8 mouse cellular contexts compared by ENCODE assay signal in genomic region chr4:59000614-59001013, GRCm38 (mm10). TPM values are rescaled to one million over a fixed set of nuclear protein-coding genes. Genes with fewer than 3 reads are reported as not detected.
DNase-seq lines count a peak whose midpoint lies in the region; ATAC-seq and TF ChIP-seq lines count a peak whose summit lies in the region.

No protein-coding gene starts in this region.

- H3K4me3 ChIP-seq in left cerebral cortex, adult 2 months = no peak overlapping the region

- no peak for DNase-seq in left cerebral cortex, adult 2 months (ENCODE audit: extremely low spot score in 1 of 2, low spot score in 2 of 2)
- no peak for DNase-seq in left cerebral cortex, adult 8-10 months (ENCODE audit: low spot score in 2 of 2)
- peak; percentile 81 for DNase-seq in MEL-GATA-1-ER (ENCODE audit: extremely low read depth, low read depth)
- peak; percentile 59 for DNase-seq in embryo, embryonic 10 days (ENCODE audit: low spot score)
- no peak for DNase-seq in layer of hippocampus, adult 9-10 months (ENCODE audit: low spot score)
- DNase-seq in left cerebral cortex, postnatal 14 days (ENCODE audit: low spot score in 2 of 2) = no peak
- no peak for DNase-seq in testis, postnatal 14 days (ENCODE audit: low spot score)

- no peak overlapping the region for H3K27ac ChIP-seq in left cerebral cortex, adult 2 months

- ATAC-seq in megakaryocyte-erythroid progenitor cell, adult 5-6 weeks (replicated peaks; ENCODE audit: low FRiP score, low TSS enrichment, poor library complexity, severe bottlenecking) = 0 out of 2 replicates have a peak, but pooled peaks have one; percentile 43

- intact Hi-C loops in left cerebral cortex, adult 2 months (cut with DNase I) = loop anchor here (5.0 kb wide), 1 partner anchor 37 kb away; the partner anchor contains the start of gene Gng10
- intact Hi-C loops in left cerebral cortex, postnatal 14 days (cut with DNase I) = loop anchor here (2.0 to 5.0 kb wide), 2 partner anchors 16 to 37 kb away; partner anchors contain the start of gene Gng10

- TF ChIP-seq CTCF in left cerebral cortex, adult 2 months (IDR thresholded peaks at IDR 0.05) = peak; percentile 31; the same call in 1 of the 2 replicates

RNA-seq across cellular contexts. Expression of gene Gm20503, which starts 2.4 kb away (rescaled TPM):
- 1 to 10 TPM in 1 of 2 experiments, not detected in 1; 1.9 TPM for total RNA-seq in left cerebral cortex, adult 2 months (2021)
- 1 to 10 TPM in 1 of 4 experiments, under 1 TPM in 2, not detected in 1; 0.70 to 2.3 (median 0.80) TPM for total RNA-seq in left cerebral cortex, adult 8-10 months (2022)
- not detected in 2 replicates for total RNA-seq in megakaryocyte-erythroid progenitor cell, adult 5-6 weeks (2014; fragmentation: Nextera tagmentation)
- not detected in 2 replicates for total RNA-seq in megakaryocyte-erythroid progenitor cell, adult 5-6 weeks (2017)
- total RNA-seq in left cerebral cortex, postnatal 14 days (2021) = 1 to 10 TPM in 1 of 2 experiments, under 1 TPM in 1; 0.70 to 3.1 TPM

RNA-seq across cellular contexts. Expression of gene Dnajc25, which starts 5.8 kb away (rescaled TPM):
- total RNA-seq in left cerebral cortex, adult 2 months (2021) = 1 to 10 TPM; 5.8 to 6.3 TPM
- 1 to 10 TPM; 4.9 to 7.3 (median 6.1) TPM for total RNA-seq in left cerebral cortex, adult 8-10 months (2022)
- total RNA-seq in megakaryocyte-erythroid progenitor cell, adult 5-6 weeks (2014; fragmentation: Nextera tagmentation) = 10.3 and 10.5 TPM in 2 replicates
- 24.5 and 44.0 TPM in 2 replicates for total RNA-seq in megakaryocyte-erythroid progenitor cell, adult 5-6 weeks (2017)
- total RNA-seq in left cerebral cortex, postnatal 14 days (2021) = 1 to 10 TPM; 6.5 to 7.7 TPM

RNA-seq across cellular contexts. Expression of gene Ptgr1, which starts 13.7 kb away (rescaled TPM):
- 1 to 10 TPM; 1.9 to 2.2 TPM for total RNA-seq in left cerebral cortex, adult 2 months (2021)
- total RNA-seq in left cerebral cortex, adult 8-10 months (2022) = 1 to 10 TPM; 1.6 to 2.7 (median 1.7) TPM
- total RNA-seq in megakaryocyte-erythroid progenitor cell, adult 5-6 weeks (2014; fragmentation: Nextera tagmentation) = 5.0 and 14.5 TPM in 2 replicates
- total RNA-seq in megakaryocyte-erythroid progenitor cell, adult 5-6 weeks (2017) = 12.8 and 16.2 TPM in 2 replicates
- total RNA-seq in left cerebral cortex, postnatal 14 days (2021) = 1 to 10 TPM; 1.6 to 2.4 TPM

RNA-seq across cellular contexts. Expression of gene Gng10, which starts 34.3 kb away (rescaled TPM):
- total RNA-seq in left cerebral cortex, adult 2 months (2021) = 10 to 100 TPM; 63.4 to 70.0 TPM
- 10 to 100 TPM; 63.7 to 72.9 (median 66.3) TPM for total RNA-seq in left cerebral cortex, adult 8-10 months (2022)
- total RNA-seq in megakaryocyte-erythroid progenitor cell, adult 5-6 weeks (2014; fragmentation: Nextera tagmentation) = 82.0 and 100 TPM in 2 replicates
- 58.5 and 65.7 TPM in 2 replicates for total RNA-seq in megakaryocyte-erythroid progenitor cell, adult 5-6 weeks (2017)
- total RNA-seq in left cerebral cortex, postnatal 14 days (2021) = 10 to 100 TPM; 84.9 to 96.0 TPM

RNA-seq across cellular contexts. Expression of gene Zkscan16, which starts 57.2 kb away (rescaled TPM):
- total RNA-seq in left cerebral cortex, adult 2 months (2021) = 10 to 100 TPM; 50.1 to 56.8 TPM
- total RNA-seq in left cerebral cortex, adult 8-10 months (2022) = 10 to 100 TPM; 67.4 to 79.1 (median 70.4) TPM
- total RNA-seq in megakaryocyte-erythroid progenitor cell, adult 5-6 weeks (2014; fragmentation: Nextera tagmentation) = not detected in 2 replicates
- not detected in 2 replicates for total RNA-seq in megakaryocyte-erythroid progenitor cell, adult 5-6 weeks (2017)
- total RNA-seq in left cerebral cortex, postnatal 14 days (2021) = 10 to 100 TPM; 23.2 to 31.1 TPM

Comparison
In these comparisons a context has a peak if more than half of its experiments do, and no peak if none do; other contexts are left out.
1. DNase-seq: peak in MEL-GATA-1-ER (single experiment) and embryo, embryonic 10 days (single experiment); none in left cerebral cortex, adult 2 months (0 of 2), left cerebral cortex, adult 8-10 months (0 of 2), layer of hippocampus, adult 9-10 months (single experiment), left cerebral cortex, postnatal 14 days (0 of 2) and testis, postnatal 14 days (single experiment).